Mouse (Mus musculus): Measurements from ENCODE around the gene Rgs3. TPM values are rescaled to one million over a fixed set of nuclear protein-coding genes. Genes with fewer than 3 reads are reported as not detected.

The Rgs3 gene
- 38.7 and 43.3 TPM in 2 replicates for polyA plus RNA-seq (2016; fragmentation: Nextera tagmentation; extraction: Ambion mirVana)

DNA sequence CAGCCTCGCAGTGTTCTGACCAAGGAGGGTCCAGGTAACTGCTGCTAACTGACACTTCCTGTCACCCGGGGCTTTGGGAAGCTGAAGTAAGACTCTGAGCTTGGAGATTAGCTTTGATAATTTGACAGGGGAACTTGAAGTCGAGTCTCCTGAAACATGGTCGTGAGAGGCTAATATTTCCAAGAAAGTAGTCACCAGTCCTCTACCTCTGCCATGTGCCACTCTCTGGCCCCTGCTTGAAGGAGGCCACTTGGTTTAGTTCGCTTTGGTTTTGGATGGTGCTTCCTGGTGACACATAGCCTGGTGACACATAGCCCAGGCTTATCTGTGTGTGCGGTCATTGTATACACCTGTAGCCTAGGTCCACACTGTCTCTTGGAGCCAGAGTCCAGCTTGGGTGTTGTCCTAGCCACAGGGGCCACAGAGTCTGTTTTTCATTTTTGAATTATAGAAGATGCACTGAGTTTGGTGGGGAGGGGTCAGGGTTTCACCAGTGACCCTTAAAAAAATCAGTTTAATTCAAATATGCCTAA is at the start of gene Rgs3:
Rgs3 (plus strand) TSS at position 51 of the 533 bp plus-strand sequence.
- Histone ChIP-seq H3K27ac (no peak within 1 kb of the TSS), H3K36me3 (no peaks in the 10 kb centered on the region), H3K9me3 (no peaks in the 10 kb centered on the region), H3K27me3 (no peaks in the 10 kb centered on the region), H3K4me1 (replicated peaks) (0 out of 2 replicates have a peak, but pooled peaks cover 6% of the 10 kb centered on the region), H3K4me2 (no peak within 1 kb of the TSS), H3K9ac (replicated peaks) (0 out of 2 replicates have a peak within 1 kb of the TSS, but pooled peaks have one; percentile 18), H3K4me3 (replicated peaks) (no peak within 1 kb of the TSS)
- WGBS = 62% methylated on average over 6 of the region's 6 CpGs
- no peak for ATAC-seq (ENCODE audit: insufficient number of reproducible peaks, insufficient read depth, low FRiP score, low TSS enrichment, low read depth)

DNA sequence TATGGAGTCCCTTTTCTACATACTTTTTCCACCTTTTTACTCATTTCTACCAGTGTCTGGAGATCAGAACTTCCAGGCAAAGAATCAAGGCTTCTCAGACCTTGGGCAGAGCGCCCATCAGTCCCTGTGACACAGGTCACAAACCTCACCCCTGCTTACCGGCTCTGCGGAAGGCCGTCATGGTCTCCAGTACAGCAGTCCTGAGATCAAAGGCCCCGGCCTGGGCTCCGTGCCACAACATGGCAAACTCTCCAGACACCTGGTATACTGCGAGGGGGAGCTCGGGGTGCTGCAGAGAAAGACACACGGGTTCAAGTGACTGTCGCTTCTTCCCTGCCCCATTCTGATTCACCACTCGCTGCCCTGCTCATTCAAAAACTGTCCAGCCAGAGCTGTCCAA is 49.7 kb upstream of the Rgs3 start:
- Histone ChIP-seq H3K4me3 (replicated peaks) (no peak overlapping the region), H3K4me1 (replicated peaks) (no peaks in the 10 kb centered on the region), H3K9ac (replicated peaks) (no peak overlapping the region), H3K27ac (no peak overlapping the region), H3K36me3 (peaks cover 70% of the 10 kb centered on the region), H3K27me3 (no peaks in the 10 kb centered on the region), H3K4me2 (no peak overlapping the region), H3K9me3 (no peaks in the 10 kb centered on the region)
- WGBS = 90% methylated on average over 11 of the region's 11 CpGs
- ATAC-seq (ENCODE audit: insufficient number of reproducible peaks, insufficient read depth, low FRiP score, low TSS enrichment, low read depth) = no peak

DNA sequence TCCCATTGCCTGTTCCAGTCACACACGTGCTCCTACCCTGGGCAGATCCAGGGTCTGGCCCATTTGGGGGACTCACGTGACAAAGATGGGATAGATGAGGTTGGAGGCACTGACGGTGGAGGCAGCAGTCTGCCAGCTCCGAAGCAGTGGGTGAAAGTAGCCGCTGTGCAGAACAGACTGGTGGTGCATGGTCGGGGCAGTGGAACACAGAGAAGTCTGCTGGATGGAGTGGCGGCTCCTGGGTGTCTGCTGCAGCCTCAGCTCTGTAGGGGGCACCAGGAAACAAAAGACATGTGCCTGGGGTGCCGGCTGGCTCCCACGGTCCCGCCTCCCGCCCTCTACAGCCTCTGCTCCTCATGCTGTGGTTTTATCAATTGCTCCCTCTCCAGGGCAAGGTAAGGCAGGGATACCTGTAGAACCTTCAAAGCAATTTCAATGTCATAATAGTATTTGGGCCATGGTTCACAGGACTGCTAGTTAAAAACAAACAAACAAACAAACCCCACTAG is 45.6 kb upstream of the Rgs3 start:
- Histone ChIP-seq H3K27me3 (no peaks in the 10 kb centered on the region), H3K4me2 (no peak overlapping the region), H3K9me3 (no peaks in the 10 kb centered on the region), H3K4me3 (replicated peaks) (no peak overlapping the region), H3K36me3 (peaks cover 52% of the 10 kb centered on the region), H3K4me1 (replicated peaks) (peaks cover 31% of the 10 kb centered on the region), H3K9ac (replicated peaks) (no peak overlapping the region), H3K27ac (no peak overlapping the region)
- no peak for ATAC-seq (ENCODE audit: insufficient number of reproducible peaks, insufficient read depth, low FRiP score, low TSS enrichment, low read depth)
- WGBS = 56% methylated on average over 11 of the region's 11 CpGs

DNA sequence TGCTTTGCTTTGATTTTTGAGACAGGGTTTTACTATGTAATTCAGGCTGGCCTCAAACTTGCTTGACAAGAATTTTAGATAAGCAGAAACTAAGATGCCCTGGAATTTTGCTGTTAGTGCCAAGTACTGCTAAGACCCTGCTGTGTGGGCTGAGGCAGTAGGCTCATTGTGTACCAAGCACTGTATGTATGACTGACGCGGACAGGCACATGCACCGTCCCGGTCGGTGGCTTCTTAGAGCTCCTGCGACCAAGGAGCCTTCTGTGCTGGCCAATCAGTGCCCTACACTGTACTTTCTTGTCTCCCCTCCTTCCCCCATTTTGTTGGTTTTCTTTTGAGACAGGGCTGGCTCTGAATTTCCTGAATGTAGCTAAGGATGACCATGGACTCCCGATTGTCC is 44.7 kb upstream of the Rgs3 start:
- no peak for ATAC-seq (ENCODE audit: insufficient number of reproducible peaks, insufficient read depth, low FRiP score, low TSS enrichment, low read depth)
- no peaks in the 10 kb centered on the region for H3K9me3 ChIP-seq
- no peak overlapping the region for H3K9ac ChIP-seq (replicated peaks)
- H3K4me1 ChIP-seq (replicated peaks) = peaks cover 33% of the 10 kb centered on the region
- H3K4me2 ChIP-seq = no peak overlapping the region
- H3K27me3 ChIP-seq = no peaks in the 10 kb centered on the region
- H3K36me3 ChIP-seq = peaks cover 42% of the 10 kb centered on the region
- H3K4me3 ChIP-seq (replicated peaks) = no peak overlapping the region
- WGBS = 89% methylated on average over 7 of the region's 7 CpGs
- no peak overlapping the region for H3K27ac ChIP-seq

DNA sequence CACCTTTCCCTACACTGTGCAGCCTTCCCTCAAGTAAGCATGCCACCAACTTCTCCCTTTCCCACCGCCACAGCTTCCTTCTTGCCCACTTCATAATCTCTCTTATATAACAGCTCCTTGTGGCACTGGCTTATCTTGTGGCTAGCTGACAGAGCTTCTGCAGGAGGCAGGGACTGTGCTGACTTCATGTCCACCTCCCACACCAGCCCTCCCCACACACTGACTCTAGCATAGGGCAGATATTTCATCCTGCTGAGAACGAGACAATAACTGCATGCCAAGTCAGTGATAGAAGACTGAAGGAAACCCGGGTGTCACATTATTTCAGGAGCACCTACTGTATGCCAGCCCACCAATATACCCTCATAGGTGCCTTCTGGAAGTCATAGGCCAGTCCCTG is 44.2 kb upstream of the Rgs3 start:
- 88% methylated on average over 3 of the region's 3 CpGs for WGBS
- no peak for ATAC-seq (ENCODE audit: insufficient number of reproducible peaks, insufficient read depth, low FRiP score, low TSS enrichment, low read depth)
- H3K27me3 ChIP-seq = no peaks in the 10 kb centered on the region
- no peak overlapping the region for H3K4me3 ChIP-seq (replicated peaks)
- no peak overlapping the region for H3K27ac ChIP-seq
- no peaks in the 10 kb centered on the region for H3K9me3 ChIP-seq
- H3K4me1 ChIP-seq (replicated peaks) = peaks cover 33% of the 10 kb centered on the region
- no peak overlapping the region for H3K9ac ChIP-seq (replicated peaks)
- peaks cover 37% of the 10 kb centered on the region for H3K36me3 ChIP-seq
- H3K4me2 ChIP-seq = no peak overlapping the region

DNA sequence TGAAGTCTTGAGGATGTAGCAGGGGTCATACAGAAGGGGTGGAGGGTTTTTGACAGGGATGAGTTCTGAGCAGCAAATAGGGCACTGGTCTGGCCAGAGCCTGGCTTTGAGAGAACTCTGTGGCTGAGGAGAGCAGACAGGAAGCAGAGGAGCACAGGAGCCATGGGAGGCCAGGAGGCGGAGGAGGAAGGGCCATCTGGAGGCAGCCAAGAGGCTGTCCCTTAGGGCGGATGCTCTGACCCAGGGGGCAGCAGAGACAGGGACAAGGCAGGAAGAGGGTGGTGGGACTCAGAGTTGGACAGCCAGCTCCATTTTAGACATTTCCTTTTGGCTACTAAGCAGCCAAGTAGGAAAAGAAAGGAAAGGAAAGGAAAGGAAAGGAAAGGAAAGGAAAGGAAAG is 43.6 kb upstream of the Rgs3 start:
- Histone ChIP-seq H3K4me1 (replicated peaks) (peaks cover 33% of the 10 kb centered on the region), H3K4me3 (replicated peaks) (no peak overlapping the region), H3K27me3 (no peaks in the 10 kb centered on the region), H3K9ac (replicated peaks) (no peak overlapping the region; the same call in 1 of the 2 replicates), H3K27ac (no peak overlapping the region), H3K9me3 (no peaks in the 10 kb centered on the region), H3K4me2 (0 out of 2 replicates have a peak overlapping the region, but pooled peaks have one; percentile 6), H3K36me3 (peaks cover 31% of the 10 kb centered on the region)
- ATAC-seq (ENCODE audit: insufficient number of reproducible peaks, insufficient read depth, low FRiP score, low TSS enrichment, low read depth) = no peak
- 19% methylated on average over 2 of the region's 2 CpGs for WGBS

DNA sequence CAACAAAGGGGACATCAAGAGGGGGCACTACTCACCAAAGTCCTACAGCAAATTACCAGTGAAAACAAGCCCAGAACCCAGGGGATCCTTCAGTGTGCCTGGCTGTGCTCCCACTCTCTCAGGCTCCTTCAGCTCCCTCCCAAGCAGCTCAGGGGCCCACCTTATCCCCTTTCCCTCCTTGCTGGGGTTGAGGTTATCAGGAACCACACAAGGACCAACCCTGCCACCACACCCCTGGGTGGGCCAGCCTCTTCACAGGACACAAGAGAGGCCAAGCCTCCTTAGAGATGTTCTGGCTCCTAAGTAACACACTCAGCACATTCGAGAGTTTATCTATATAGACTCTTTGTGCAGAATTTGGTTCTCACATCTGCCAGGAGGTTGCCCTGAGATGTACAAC is 43.1 kb upstream of the Rgs3 start:
- Histone ChIP-seq H3K4me1 (replicated peaks) (peaks cover 33% of the 10 kb centered on the region), H3K27me3 (no peaks in the 10 kb centered on the region), H3K4me2 (0 out of 2 replicates have a peak overlapping the region, but pooled peaks have one; percentile 6), H3K4me3 (replicated peaks) (no peak overlapping the region), H3K36me3 (peaks cover 26% of the 10 kb centered on the region), H3K9me3 (no peaks in the 10 kb centered on the region), H3K9ac (replicated peaks) (peak overlapping the region; percentile 24; the same call in 1 of the 2 replicates), H3K27ac (peak overlapping the region; percentile 41; the same call in 1 of the 2 replicates)
- ATAC-seq (ENCODE audit: insufficient number of reproducible peaks, insufficient read depth, low FRiP score, low TSS enrichment, low read depth) = no peak
- WGBS = 88% methylated on average over 1 of the region's 1 CpGs

DNA sequence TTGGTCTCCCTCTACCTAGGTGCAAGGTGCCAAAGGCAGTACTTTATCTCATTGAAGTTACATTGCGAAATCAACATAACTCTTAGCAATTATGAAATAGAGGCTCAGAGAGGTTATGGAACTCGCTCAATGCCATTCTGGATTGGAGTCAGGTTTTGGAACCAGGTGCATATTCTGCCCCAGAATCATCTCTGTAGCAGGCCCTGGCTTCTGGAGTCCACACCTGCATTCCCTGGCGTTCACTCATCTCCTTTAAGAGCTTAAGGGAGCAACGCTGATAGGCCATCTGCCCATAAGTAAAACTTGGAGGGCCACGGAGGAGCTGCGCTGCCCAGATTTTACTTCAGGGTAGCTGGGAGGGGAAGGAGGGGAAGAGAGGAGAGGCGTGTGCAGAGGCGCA is 42.6 kb upstream of the Rgs3 start:
- H3K9ac ChIP-seq (replicated peaks) = peak overlapping the region; percentile 24; the same call in 1 of the 2 replicates
- no peak overlapping the region; the same call in 1 of the 2 replicates for H3K4me2 ChIP-seq
- no peaks in the 10 kb centered on the region for H3K9me3 ChIP-seq
- H3K27me3 ChIP-seq = no peaks in the 10 kb centered on the region
- 83% methylated on average over 8 of the region's 8 CpGs for WGBS
- H3K4me3 ChIP-seq (replicated peaks) = no peak overlapping the region
- H3K4me1 ChIP-seq (replicated peaks) = peaks cover 33% of the 10 kb centered on the region
- no peak overlapping the region for H3K27ac ChIP-seq
- H3K36me3 ChIP-seq = peaks cover 22% of the 10 kb centered on the region
- ATAC-seq (ENCODE audit: insufficient number of reproducible peaks, insufficient read depth, low FRiP score, low TSS enrichment, low read depth) = no peak

DNA sequence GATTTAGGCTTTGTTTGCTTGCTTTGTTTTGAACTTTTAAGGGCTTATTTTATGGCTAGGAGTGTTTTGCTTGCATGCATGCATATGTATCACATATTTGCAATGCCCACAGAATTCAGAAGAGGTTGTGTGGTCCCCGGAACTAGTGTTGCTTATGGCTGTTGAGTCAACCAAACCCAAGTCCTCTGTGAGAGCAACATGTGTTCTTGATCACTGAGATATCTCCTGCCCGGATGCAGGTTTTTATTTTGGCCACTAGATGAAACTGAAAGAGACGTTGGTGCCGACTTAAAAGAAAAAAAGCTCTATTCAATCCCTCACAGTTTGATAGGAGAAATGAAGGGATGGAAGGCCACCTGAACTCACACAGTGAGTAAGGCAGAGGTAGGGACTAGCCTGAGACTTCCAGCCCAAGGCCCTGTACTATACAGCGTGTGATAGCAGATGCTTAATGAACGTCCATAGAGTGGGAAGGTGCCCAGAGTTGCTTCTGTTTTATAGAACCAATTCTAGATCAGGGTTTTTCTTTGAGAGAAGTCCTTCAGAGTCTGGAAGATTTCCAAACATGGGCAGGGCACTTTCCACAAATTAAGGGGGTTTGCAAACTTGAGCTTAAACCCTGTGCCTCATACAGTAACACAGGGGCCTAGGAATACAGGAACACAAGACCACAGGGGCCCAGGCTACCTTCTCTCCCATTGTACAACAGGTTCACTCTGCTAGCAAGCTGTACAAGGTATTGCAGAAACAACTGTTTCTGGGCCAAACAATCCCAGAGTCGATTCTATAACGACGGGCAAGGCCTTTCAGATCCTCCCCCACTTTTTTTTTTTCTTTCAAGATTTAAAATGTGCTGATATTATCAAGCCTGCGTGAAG is 41.9 kb upstream of the Rgs3 start:
- no peaks in the 10 kb centered on the region for H3K27me3 ChIP-seq
- no peaks in the 10 kb centered on the region for H3K9me3 ChIP-seq
- peaks cover 33% of the 10 kb centered on the region for H3K4me1 ChIP-seq (replicated peaks)
- peaks cover 21% of the 10 kb centered on the region for H3K36me3 ChIP-seq
- H3K4me2 ChIP-seq = peak overlapping the region; percentile 68
- no peak for ATAC-seq (ENCODE audit: insufficient number of reproducible peaks, insufficient read depth, low FRiP score, low TSS enrichment, low read depth)
- H3K27ac ChIP-seq = no peak overlapping the region; the same call in 1 of the 2 replicates
- 73% methylated on average over 10 of the region's 10 CpGs for WGBS
- peak overlapping the region; percentile 73; the same call in 1 of the 2 replicates for H3K4me3 ChIP-seq (replicated peaks)
- peak overlapping the region; percentile 78; the same call in 1 of the 2 replicates for H3K9ac ChIP-seq (replicated peaks)

DNA sequence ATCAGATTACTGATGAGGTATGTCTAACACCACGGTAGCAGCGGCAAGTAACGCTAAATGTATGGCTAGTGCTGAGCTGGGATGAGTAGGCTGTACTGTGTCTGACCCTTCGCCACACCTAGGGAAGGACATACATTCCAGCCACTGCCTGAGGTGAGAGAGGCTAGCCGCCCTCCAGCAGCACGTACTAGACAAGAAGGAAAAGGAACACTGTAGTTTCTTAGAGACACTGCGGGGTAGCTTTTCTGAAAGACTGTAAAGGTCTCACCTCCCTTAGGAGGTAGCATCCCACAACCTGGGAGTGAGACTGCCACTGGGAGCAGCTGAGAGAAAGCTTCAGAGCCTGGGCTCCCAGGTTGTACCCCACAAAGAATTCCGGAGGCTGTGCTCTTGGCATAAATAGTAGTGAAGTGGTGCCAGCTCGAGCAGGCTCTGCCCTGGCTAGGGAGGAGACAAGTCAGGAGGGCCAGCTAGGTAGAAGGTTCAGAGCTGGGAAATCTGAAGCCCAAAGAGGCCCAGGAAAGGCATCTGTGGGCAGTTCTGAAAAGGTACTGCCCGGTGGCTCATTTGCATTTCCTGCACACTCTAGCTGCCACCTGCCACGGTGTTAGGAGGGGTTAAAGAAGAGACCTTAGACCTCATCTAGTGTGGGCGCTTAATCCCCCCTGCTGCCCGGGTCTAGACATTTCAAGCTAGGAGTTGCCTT is 41.1 kb upstream of the Rgs3 start:
- Histone ChIP-seq H3K4me3 (replicated peaks) (peak overlapping the region; percentile 73), H3K4me1 (replicated peaks) (peaks cover 36% of the 10 kb centered on the region), H3K27ac (peak overlapping the region; percentile 89), H3K9ac (replicated peaks) (peak overlapping the region; percentile 78), H3K9me3 (no peaks in the 10 kb centered on the region), H3K27me3 (no peaks in the 10 kb centered on the region), H3K36me3 (peaks cover 21% of the 10 kb centered on the region), H3K4me2 (peak overlapping the region; percentile 68)
- ATAC-seq (ENCODE audit: insufficient number of reproducible peaks, insufficient read depth, low FRiP score, low TSS enrichment, low read depth) = peak; percentile 10; the same call in 1 of the 2 replicates
- WGBS = 51% methylated on average over 13 of the region's 13 CpGs
